Mouse (Mus musculus) thymus, adult 18-20 months (tissue): ENCODE measurements around the gene Clcf1.
"Not testable (repeated sequence)": the region's sequence is repeated elsewhere in the genome, so short reads cannot be mapped to it uniquely, and the experiment has no call there.

ENCODE experiments used
- DNase-seq, 2 experiments: peaks; one replicate each; pipeline ENCODE4 v3.0.0; 2022; ENCODE audit warnings: mixed read lengths in 2 of 2

Clcf1 gene

GRCm38 (mm10) chr19:4218784-4219183 is 4.7 kb downstream of the Clcf1 start:
- no peak for DNase-seq

GRCm38 (mm10) chr19:4219943-4220342 is 5.9 kb downstream of the Clcf1 start:
- DNase-seq = no peak

GRCm38 (mm10) chr19:4220416-4220815 is 6.4 kb downstream of the Clcf1 start:
- DNase-seq = no peak

GRCm38 (mm10) chr19:4220957-4221743 is 7.1 kb downstream of the Clcf1 start:
- DNase-seq = no peak

GRCm38 (mm10) chr19:4222165-4222564 is 8.1 kb downstream of the Clcf1 start:
- no peak for DNase-seq

- DNase-seq = no peak
These were observed 12.7 kb downstream of the Clcf1 start for GRCm38 (mm10) chr19:4226779-4227178.

- DNase-seq = no peak
These were observed 13.4 kb downstream of the Clcf1 start for GRCm38 (mm10) chr19:4227446-4227845.

GRCm38 (mm10) chr19:4227894-4228678 is 14.0 kb downstream of the Clcf1 start:
- peak in 1 of 2 experiments; percentile 68 for DNase-seq

GRCm38 (mm10) chr19:4228891-4229290 is 14.9 kb downstream of the Clcf1 start:
- DNase-seq = no peak

- no peak for DNase-seq
These were observed 15.5 kb downstream of the Clcf1 start for GRCm38 (mm10) chr19:4229451-4230076.

GRCm38 (mm10) chr19:4230415-4230814 is 16.4 kb downstream of the Clcf1 start:
- no peak for DNase-seq

GRCm38 (mm10) chr19:4231253-4232185 is 17.5 kb downstream of the Clcf1 start, which contains the start of gene Pold4:
TSS of gene Pold4 (plus strand) at chr19:4231899.
- DNase-seq = peak; percentile 94 to 96

- DNase-seq = no peak
These were observed 18.1 kb downstream of the Clcf1 start for GRCm38 (mm10) chr19:4232186-4232572.

GRCm38 (mm10) chr19:4232651-4233050 is 18.6 kb downstream of the Clcf1 start:
- no peak for DNase-seq

- DNase-seq = no peak
These were observed 20.5 kb downstream of the Clcf1 start for GRCm38 (mm10) chr19:4234548-4234947.

GRCm38 (mm10) chr19:4240247-4240668 is 26.2 kb downstream of the Clcf1 start:
- no peak for DNase-seq

GRCm38 (mm10) chr19:4242416-4242815 is 28.4 kb downstream of the Clcf1 start:
- no peak for DNase-seq

- no peak for DNase-seq
These were observed 30.7 kb downstream of the Clcf1 start for GRCm38 (mm10) chr19:4244775-4245174.

- DNase-seq = no peak
These were observed 33.0 kb downstream of the Clcf1 start for GRCm38 (mm10) chr19:4247010-4247409.

GRCm38 (mm10) chr19:4248683-4249082 is 34.6 kb downstream of the Clcf1 start:
- not testable (repeated sequence) for DNase-seq

- DNase-seq = no peak
These were observed 40.2 kb downstream of the Clcf1 start for GRCm38 (mm10) chr19:4254230-4254629.

- DNase-seq = no peak
These were observed 41.6 kb downstream of the Clcf1 start for GRCm38 (mm10) chr19:4255583-4256162.
